Mouse (Mus musculus) intestine, embryonic 16.5 days (tissue): ENCODE measurements at regions not wholly inside any gene's neighbourhood (a gene's known extent, or its start where the extent isn't known, plus 50 kb on each side); places are given as distances from the start of the nearest gene placed in this dataset.

ENCODE experiments used
- ATAC-seq: fragments of 200-750 bp; cut with Nextera tagmentation; 2 replicates; pipeline ENCODE4 v1.8.0; 2017; ENCODE audit warnings: moderate TSS enrichment, moderate library complexity
- H3K27ac ChIP-seq: fragments of 300-500 bp; sonication (generic); 2 replicates; pipeline ENCODE4 v1.5.1; 2014; ENCODE audit warnings: mild to moderate bottlenecking, low read length
- H3K27me3 ChIP-seq: fragments of 300-500 bp; sonication (generic); replicated peaks from 2 replicates; pipeline ENCODE4 v1.6.1; 2014; ENCODE audit warnings: low read length, control low read depth, mixed read lengths; ENCODE audit not compliant: control insufficient read depth, insufficient read depth
- H3K36me3 ChIP-seq: fragments of 300-500 bp; sonication (generic); 2 replicates; pipeline ENCODE4 v1.6.1; 2014; ENCODE audit warnings: low read length, control low read depth; ENCODE audit not compliant: control insufficient read depth, insufficient read depth
- H3K4me1 ChIP-seq: fragments of 300-500 bp; sonication (generic); 2 replicates; pipeline ENCODE4 v1.6.1; 2014; ENCODE audit warnings: low read length, control low read depth, mixed read lengths; ENCODE audit not compliant: control insufficient read depth, insufficient read depth
- H3K4me2 ChIP-seq: fragments of 300-500 bp; sonication (generic); 2 replicates; pipeline ENCODE4 v1.6.1; 2014; ENCODE audit warnings: low read depth, low read length, control low read depth
- H3K4me3 ChIP-seq: fragments of 300-500 bp; sonication (generic); 2 replicates; pipeline ENCODE4 v1.5.1; 2014; ENCODE audit warnings: mild to moderate bottlenecking, low read length
- H3K9ac ChIP-seq: fragments of 300-500 bp; sonication (generic); 2 replicates; pipeline ENCODE4 v1.6.1; 2014; ENCODE audit warnings: low read depth, low read length
- H3K9me3 ChIP-seq: fragments of 300-500 bp; sonication (generic); 2 replicates; pipeline ENCODE4 v1.6.1; 2016; ENCODE audit warnings: low read length, control low read depth; ENCODE audit not compliant: control insufficient read depth
- WGBS: fragments of 180-500 bp; shearing (Covaris S2); extraction: QIAGEN DNeasy Blood & Tissue Kit; methylation state at CpG from one replicate; pipeline ENCODE4 v1.1.7; 2014; 5-methylcytosine and 5-hydroxymethylcytosine counted together

- Histone ChIP-seq H3K9ac (no peak overlapping the region), H3K36me3 (no peaks in the 10 kb centered on the region), H3K9me3 (no peaks in the 10 kb centered on the region), H3K4me1 (no peaks in the 10 kb centered on the region), H3K27ac (no peak overlapping the region), H3K4me2 (no peak overlapping the region), H3K4me3 (no peak overlapping the region), H3K27me3 (no peaks in the 10 kb centered on the region)
- ATAC-seq, result no peak
- WGBS, result 62% methylated on average over 10 of the region's 10 CpGs
These were observed 520.2 kb upstream of the Mki67 start for GRCm38 (mm10) chr7:136236391-136236790.

- H3K36me3 ChIP-seq, result no peaks in the 10 kb centered on the region
- no peak for ATAC-seq
- WGBS, result 64% methylated on average over 6 of the region's 6 CpGs
- no peak overlapping the region for H3K27ac ChIP-seq
- H3K27me3 ChIP-seq, result no peaks in the 10 kb centered on the region
- H3K4me2 ChIP-seq, result no peak overlapping the region
- no peaks in the 10 kb centered on the region for H3K9me3 ChIP-seq
- no peak overlapping the region for H3K4me3 ChIP-seq
- H3K4me1 ChIP-seq, result no peaks in the 10 kb centered on the region
- no peak overlapping the region for H3K9ac ChIP-seq
These were observed 549.5 kb upstream of the Mki67 start for GRCm38 (mm10) chr7:136265691-136266090.

- H3K9ac ChIP-seq, result no peak overlapping the region
- no peak for ATAC-seq
- no peak overlapping the region for H3K27ac ChIP-seq
- H3K9me3 ChIP-seq, result no peaks in the 10 kb centered on the region
- no peaks in the 10 kb centered on the region for H3K36me3 ChIP-seq
- no peak overlapping the region for H3K4me2 ChIP-seq
- H3K4me1 ChIP-seq, result no peaks in the 10 kb centered on the region
- no peaks in the 10 kb centered on the region for H3K27me3 ChIP-seq
- H3K4me3 ChIP-seq, result no peak overlapping the region
- WGBS, result 81% methylated on average over 7 of the region's 7 CpGs
These were observed 551.7 kb upstream of the Mki67 start for GRCm38 (mm10) chr7:136267716-136268489.

GRCm38 (mm10) chr7:136275651-136276050 lies 559.5 kb upstream of the Mki67 start:
- no peaks in the 10 kb centered on the region for H3K36me3 ChIP-seq
- WGBS, result 77% methylated on average over 10 of the region's 10 CpGs

GRCm38 (mm10) chr7:136283770-136284169 lies 567.6 kb upstream of the Mki67 start:
- Histone ChIP-seq H3K4me2 (no peak overlapping the region), H3K27ac (no peak overlapping the region), H3K36me3 (no peaks in the 10 kb centered on the region), H3K4me1 (no peaks in the 10 kb centered on the region), H3K9me3 (no peaks in the 10 kb centered on the region), H3K4me3 (no peak overlapping the region), H3K27me3 (no peaks in the 10 kb centered on the region), H3K9ac (no peak overlapping the region)
- 84% methylated on average over 6 of the region's 6 CpGs for whole genome bisulfite sequencing
- no peak for ATAC-seq

More at GRCm38 (mm10) chr7:136275651-136276050, 559.5 kb upstream of the Mki67 start:
- no peak overlapping the region for H3K4me2 ChIP-seq
- no peaks in the 10 kb centered on the region for H3K27me3 ChIP-seq
- no peak overlapping the region for H3K4me3 ChIP-seq
- no peak overlapping the region for H3K9ac ChIP-seq
- no peak overlapping the region for H3K27ac ChIP-seq
- H3K9me3 ChIP-seq, result no peaks in the 10 kb centered on the region
- H3K4me1 ChIP-seq, result no peaks in the 10 kb centered on the region
- ATAC-seq, result no peak

GRCm38 (mm10) chr7:136285606-136286005 lies 569.4 kb upstream of the Mki67 start:
- no peaks in the 10 kb centered on the region for H3K27me3 ChIP-seq
- no peaks in the 10 kb centered on the region for H3K9me3 ChIP-seq
- 100% methylated on average over 1 of the region's 1 CpGs for WGBS
- no peak overlapping the region for H3K9ac ChIP-seq
- H3K4me1 ChIP-seq, result no peaks in the 10 kb centered on the region
- no peaks in the 10 kb centered on the region for H3K36me3 ChIP-seq
- H3K4me3 ChIP-seq, result no peak overlapping the region
- H3K27ac ChIP-seq, result no peak overlapping the region
- ATAC-seq, result no peak
- no peak overlapping the region for H3K4me2 ChIP-seq

GRCm38 (mm10) chr7:136293536-136294145 lies 577.5 kb upstream of the Mki67 start:
- no peak overlapping the region for H3K4me2 ChIP-seq
- H3K27me3 ChIP-seq, result 0 out of 2 replicates have a peak, but pooled peaks cover 3% of the 10 kb centered on the region
- 69% methylated on average over 6 of the region's 6 CpGs for WGBS
- H3K27ac ChIP-seq, result no peak overlapping the region
- H3K36me3 ChIP-seq, result no peaks in the 10 kb centered on the region
- no peak for ATAC-seq
- no peak overlapping the region for H3K9ac ChIP-seq
- no peaks in the 10 kb centered on the region for H3K9me3 ChIP-seq
- H3K4me3 ChIP-seq, result no peak overlapping the region
- no peaks in the 10 kb centered on the region for H3K4me1 ChIP-seq

GRCm38 (mm10) chr7:136294445-136294844 lies 578.3 kb upstream of the Mki67 start:
- H3K27ac ChIP-seq, result no peak overlapping the region
- H3K4me3 ChIP-seq, result no peak overlapping the region
- no peak for ATAC-seq
- no peak overlapping the region for H3K4me2 ChIP-seq
- H3K36me3 ChIP-seq, result no peaks in the 10 kb centered on the region
- no peak overlapping the region for H3K9ac ChIP-seq
- 0 out of 2 replicates have a peak, but pooled peaks cover 3% of the 10 kb centered on the region for H3K27me3 ChIP-seq
- WGBS, result 42% methylated on average over 4 of the region's 4 CpGs
- no peaks in the 10 kb centered on the region for H3K4me1 ChIP-seq
- no peaks in the 10 kb centered on the region for H3K9me3 ChIP-seq

GRCm38 (mm10) chr7:136297901-136298513 lies 581.8 kb upstream of the Mki67 start:
- 76% methylated on average over 2 of the region's 2 CpGs for WGBS
- no peaks in the 10 kb centered on the region for H3K4me1 ChIP-seq
- no peaks in the 10 kb centered on the region for H3K36me3 ChIP-seq
- H3K4me2 ChIP-seq, result no peak overlapping the region
- H3K9ac ChIP-seq, result no peak overlapping the region
- H3K9me3 ChIP-seq, result no peaks in the 10 kb centered on the region
- H3K27me3 ChIP-seq, result 0 out of 2 replicates have a peak, but pooled peaks cover 3% of the 10 kb centered on the region
- no peak for ATAC-seq
- H3K4me3 ChIP-seq, result no peak overlapping the region
- H3K27ac ChIP-seq, result no peak overlapping the region
